Mouse (Mus musculus) liver, postnatal 0 days (tissue): Measurements from ENCODE around the gene Sulf2. TPM values are rescaled to one million over a fixed set of nuclear protein-coding genes. Genes with fewer than 3 reads are reported as not detected.

Source experiments
- ATAC-seq: fragments of 200-750 bp; cut with Nextera tagmentation; 2 replicates; pipeline ENCODE4 v1.8.0; 2017; ENCODE audit warnings: mild to moderate bottlenecking, moderate library complexity
- DNase-seq: peaks from one replicate; pipeline ENCODE4 v3.0.0-alpha.2; 2016
- H3K27ac ChIP-seq: fragments of 300-500 bp; sonication (generic); 2 replicates; pipeline ENCODE4 v1.5.1; 2014; ENCODE audit warnings: antibody characterized with exemption, moderate library complexity, mild to moderate bottlenecking, low read depth
- H3K27me3 ChIP-seq: fragments of 300-500 bp; sonication (generic); 2 replicates; pipeline ENCODE4 v1.6.1; 2014; ENCODE audit warnings: low read length, control low read depth, mixed read lengths; ENCODE audit not compliant: insufficient read depth
- H3K36me3 ChIP-seq: fragments of 300-500 bp; sonication (generic); replicated peaks from 2 replicates; pipeline ENCODE4 v1.6.1; 2014; ENCODE audit warnings: mild to moderate bottlenecking, control low read depth, low read length, moderate library complexity, mixed read lengths; ENCODE audit not compliant: insufficient read depth
- H3K4me1 ChIP-seq: fragments of 300-500 bp; sonication (generic); 2 replicates; pipeline ENCODE4 v1.6.1; 2014; ENCODE audit warnings: antibody characterized with exemption, mild to moderate bottlenecking, control low read depth; ENCODE audit not compliant: insufficient read depth
- H3K4me2 ChIP-seq: fragments of 300-500 bp; sonication (generic); 2 replicates; pipeline ENCODE4 v1.6.1; 2014; ENCODE audit warnings: low read depth, mild to moderate bottlenecking, low read length, moderate library complexity, mixed read lengths
- H3K4me3 ChIP-seq: fragments of 300-500 bp; sonication (generic); 2 replicates; pipeline ENCODE4 v1.5.1; 2014; ENCODE audit warnings: low read depth, low read length
- H3K9ac ChIP-seq: fragments of 300-500 bp; sonication (generic); replicated peaks from 2 replicates; pipeline ENCODE4 v1.6.1; 2014; ENCODE audit warnings: mild to moderate bottlenecking, moderate library complexity
- H3K9me3 ChIP-seq: fragments of 300-500 bp; sonication (generic); 2 replicates; pipeline ENCODE4 v1.6.1; 2016; ENCODE audit warnings: mild to moderate bottlenecking, control low read depth, low read length, mixed read lengths
- CTCF ChIP-seq: sonication (generic); IDR thresholded peaks from 2 replicates; pipeline ENCODE4 v1.5.1; 2016; ENCODE audit warnings: antibody characterized with exemption, low read depth
- EP300 ChIP-seq: IDR thresholded peaks from 2 replicates; pipeline ENCODE4 v1.6.1; 2016; ENCODE audit warnings: antibody characterized with exemption, low read depth, mild to moderate bottlenecking
- whole genome bisulfite sequencing: fragments of 180-500 bp; shearing (Covaris S2); extraction: QIAGEN DNeasy Blood & Tissue Kit; methylation state at CpG from one replicate; pipeline ENCODE4 v1.1.7; 2014; ENCODE audit not compliant: insufficient replicate concordance; 5-methylcytosine and 5-hydroxymethylcytosine counted together
- polyA plus RNA-seq: library from polyadenylated mRNA; unstranded; fragments of >200 nt; fragmentation: Nextera tagmentation; extraction: Ambion mirVana; gene quantifications from 2 replicates; pipeline ENCODE4 v1.2.1, GENCODE M21; 2015

Gene Sulf2
- polyA plus RNA-seq, 1 experiment from 2014 or later = 1.8 TPM

DNA sequence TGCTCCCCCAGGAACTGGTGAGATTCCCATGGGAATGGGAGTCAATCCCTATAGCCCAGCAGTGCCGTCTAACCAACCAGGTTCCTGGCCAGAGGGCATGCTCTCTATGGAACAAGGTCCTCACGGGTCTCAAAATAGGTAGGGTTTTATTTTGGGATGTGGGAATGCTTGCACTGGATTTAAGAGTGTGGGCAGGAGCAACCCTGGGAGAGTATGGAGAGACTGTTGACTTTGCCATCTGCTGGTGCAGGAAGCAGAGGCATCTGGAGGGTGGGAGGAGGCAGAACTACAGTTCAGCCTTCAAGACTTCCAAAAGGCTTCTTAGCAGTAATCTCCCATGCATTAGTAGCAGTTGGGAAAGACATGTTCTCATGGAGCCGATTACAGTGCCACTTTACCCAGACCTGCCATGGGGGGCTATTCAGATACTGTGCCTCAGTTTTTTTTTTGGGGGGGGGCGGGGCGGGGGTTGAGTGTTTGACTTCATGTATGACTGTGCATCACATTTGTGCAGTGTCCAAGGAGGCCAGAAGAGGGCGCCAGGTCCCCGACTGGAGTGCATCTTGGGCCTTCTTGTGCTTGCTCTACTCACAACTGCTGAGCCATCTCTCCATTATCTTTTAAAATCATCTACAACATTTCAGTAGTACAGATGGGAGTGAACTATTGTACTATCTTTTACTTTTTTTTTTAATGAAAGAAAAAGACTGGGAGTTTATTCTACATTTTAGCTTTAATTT, 95.6 kb downstream of the Sulf2 start:
- H3K27ac ChIP-seq = no peak overlapping the region
- ATAC-seq = no peak
- 77% methylated on average over 7 of the region's 7 CpGs for WGBS

DNA sequence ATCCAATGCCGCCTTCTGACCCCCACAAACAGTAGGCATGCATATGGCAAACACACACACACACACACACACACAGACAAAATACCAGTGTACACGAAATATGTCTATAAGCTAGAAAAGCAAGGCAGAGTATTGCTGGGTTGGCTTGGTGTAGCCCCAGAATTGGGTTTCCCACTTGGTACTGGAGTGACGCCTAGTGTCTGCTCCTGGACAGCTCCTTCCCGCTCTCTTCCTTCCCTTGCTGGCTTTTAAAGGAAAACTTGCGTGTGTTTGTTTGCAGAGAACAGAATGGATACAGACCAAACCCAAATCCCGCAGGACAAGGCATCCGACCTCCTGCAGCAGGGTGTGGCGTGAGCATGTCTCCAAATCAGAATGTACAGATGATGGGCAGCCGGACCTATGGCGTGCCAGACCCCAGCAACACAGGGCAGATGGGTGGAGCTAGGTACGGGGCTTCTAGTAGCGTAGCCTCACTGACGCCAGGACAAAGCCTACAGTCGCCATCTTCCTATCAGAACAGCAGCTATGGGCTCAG, 101.4 kb downstream of the Sulf2 start:
- no peak for ATAC-seq
- TF ChIP-seq CTCF = no peak
- no peak for TF ChIP-seq EP300
- WGBS = 86% methylated on average over 14 of the region's 14 CpGs

More for the DNA sequence above, 95.6 kb downstream of the Sulf2 start:
- Histone ChIP-seq H3K4me2 (no peak overlapping the region), H3K27me3 (no peaks in the 10 kb centered on the region), H3K36me3 (peaks cover 56% of the 10 kb centered on the region), H3K4me3 (no peak overlapping the region), H3K9me3 (no peaks in the 10 kb centered on the region), H3K4me1 (no peaks in the 10 kb centered on the region), H3K9ac (no peak overlapping the region)
- no peak for TF ChIP-seq EP300
- TF ChIP-seq CTCF = peak; percentile 56
- peak; percentile 65 for DNase-seq

DNA sequence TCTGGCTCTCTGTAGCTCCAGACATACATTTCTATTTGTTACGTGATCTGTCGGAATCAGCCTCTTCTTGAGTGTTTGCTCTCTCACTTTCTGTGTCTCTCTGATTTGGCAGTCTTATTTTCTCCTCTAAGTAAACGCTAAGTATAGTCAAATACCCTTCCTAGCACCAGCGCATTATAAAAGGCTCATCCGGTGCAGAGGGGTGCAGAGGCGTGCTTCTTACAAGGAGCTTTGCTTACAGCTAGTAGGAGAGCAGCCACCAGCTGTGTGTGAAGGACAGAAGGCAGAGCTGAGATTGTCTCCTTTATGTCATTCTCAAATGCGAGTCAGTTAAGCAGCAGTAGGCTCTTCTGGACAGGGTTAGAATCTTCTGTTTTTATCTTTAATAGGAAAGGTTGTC, 103.5 kb downstream of the Sulf2 start:
- WGBS = 88% methylated on average over 7 of the region's 7 CpGs
- DNase-seq (no peak), ATAC-seq (no peak)
- Histone ChIP-seq H3K27me3 (no peaks in the 10 kb centered on the region), H3K4me2 (no peak overlapping the region), H3K9ac (no peak overlapping the region), H3K27ac (no peak overlapping the region), H3K4me1 (no peaks in the 10 kb centered on the region), H3K4me3 (no peak overlapping the region), H3K9me3 (no peaks in the 10 kb centered on the region), H3K36me3 (peaks cover 74% of the 10 kb centered on the region)
- no peak for TF ChIP-seq EP300
- TF ChIP-seq CTCF = no peak

More for the DNA sequence above, 101.4 kb downstream of the Sulf2 start:
- H3K36me3 ChIP-seq = peaks cover 74% of the 10 kb centered on the region
- H3K4me3 ChIP-seq = no peak overlapping the region
- H3K27me3 ChIP-seq = no peaks in the 10 kb centered on the region
- DNase-seq = no peak
- no peaks in the 10 kb centered on the region for H3K9me3 ChIP-seq
- H3K27ac ChIP-seq = no peak overlapping the region
- H3K9ac ChIP-seq = no peak overlapping the region
- H3K4me1 ChIP-seq = no peaks in the 10 kb centered on the region
- no peak overlapping the region for H3K4me2 ChIP-seq

DNA sequence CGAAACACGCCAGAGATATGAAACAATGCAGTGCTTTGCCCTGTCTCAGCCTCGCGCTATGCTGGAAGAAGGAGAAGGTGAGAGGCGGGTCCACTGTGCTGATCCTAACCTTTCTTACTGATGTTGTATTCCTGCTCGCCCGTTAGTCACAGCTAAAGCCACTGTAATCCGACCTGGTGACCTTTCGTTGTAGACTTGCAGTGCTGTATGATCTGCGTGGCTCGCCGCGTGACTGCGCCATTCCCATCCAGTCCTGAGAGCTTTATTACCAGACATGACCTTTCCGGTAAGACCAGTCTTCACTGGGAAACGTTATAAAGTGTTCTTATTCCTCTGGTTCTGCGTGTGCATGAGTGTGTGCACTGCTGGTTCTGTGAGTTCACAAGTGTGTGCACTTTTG, 104.0 kb downstream of the Sulf2 start:
- no peaks in the 10 kb centered on the region for H3K27me3 ChIP-seq
- no peak for TF ChIP-seq EP300
- no peak for TF ChIP-seq CTCF

DNA sequence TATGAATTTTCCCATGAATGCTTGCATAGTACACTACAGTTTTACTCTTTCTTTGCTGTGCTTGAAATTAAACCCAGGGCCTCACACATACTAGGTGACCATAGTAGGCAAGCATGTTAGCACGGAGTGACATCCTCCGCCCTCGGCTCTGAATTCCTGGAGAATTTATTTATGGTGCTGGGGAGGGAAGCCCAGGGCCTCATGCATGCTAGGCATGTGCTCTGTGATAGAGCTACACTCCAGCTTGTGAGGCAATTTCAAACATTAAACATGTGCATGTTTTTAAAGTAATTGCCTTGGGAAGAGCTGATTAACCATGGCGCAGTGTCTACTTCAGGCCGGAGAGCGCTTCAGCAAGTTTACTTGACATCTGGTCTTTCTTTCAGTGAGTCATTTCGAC, 106.6 kb downstream of the Sulf2 start:
- DNase-seq = no peak
- ATAC-seq = no peak
- no peak for TF ChIP-seq EP300
- no peak for TF ChIP-seq CTCF
- Histone ChIP-seq H3K4me3 (no peak overlapping the region), H3K9ac (no peak overlapping the region), H3K4me1 (peaks cover 14% of the 10 kb centered on the region; the same call in 1 of the 2 replicates), H3K4me2 (no peak overlapping the region), H3K9me3 (no peaks in the 10 kb centered on the region), H3K36me3 (peaks cover 56% of the 10 kb centered on the region), H3K27me3 (no peaks in the 10 kb centered on the region), H3K27ac (no peak overlapping the region)
- WGBS = 87% methylated on average over 7 of the region's 7 CpGs

More for the DNA sequence above, 104.0 kb downstream of the Sulf2 start:
- H3K4me1 ChIP-seq = no peaks in the 10 kb centered on the region
- peaks cover 72% of the 10 kb centered on the region for H3K36me3 ChIP-seq
- WGBS = 86% methylated on average over 17 of the region's 17 CpGs
- H3K27ac ChIP-seq = no peak overlapping the region
- no peaks in the 10 kb centered on the region for H3K9me3 ChIP-seq
- no peak overlapping the region for H3K4me2 ChIP-seq
- H3K4me3 ChIP-seq = no peak overlapping the region
- H3K9ac ChIP-seq = no peak overlapping the region
- ATAC-seq (no peak), DNase-seq (no peak)

DNA sequence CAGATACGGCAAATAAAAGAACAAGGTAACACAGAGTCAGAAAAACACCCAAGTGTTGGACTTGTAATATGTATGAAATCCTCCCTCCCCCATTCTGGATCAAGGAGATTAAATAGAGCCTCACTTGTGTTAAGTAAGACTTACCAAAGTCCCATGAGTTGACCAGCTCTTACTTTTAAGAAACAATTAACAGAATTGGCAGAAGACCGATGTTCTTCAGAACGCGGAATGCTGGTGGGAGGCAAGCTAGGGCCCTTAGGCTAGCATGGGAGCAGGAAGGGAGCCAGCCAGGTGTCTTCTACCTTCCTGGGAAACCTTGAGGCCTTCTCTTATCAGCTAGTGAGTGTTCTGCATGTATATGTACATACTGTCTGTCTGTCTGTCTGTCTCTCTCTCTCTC, 107.5 kb downstream of the Sulf2 start:
- WGBS = 97% methylated on average over 4 of the region's 4 CpGs
- Histone ChIP-seq H3K9me3 (no peaks in the 10 kb centered on the region), H3K4me3 (no peak overlapping the region), H3K27me3 (no peaks in the 10 kb centered on the region), H3K27ac (no peak overlapping the region), H3K4me1 (peaks cover 14% of the 10 kb centered on the region; the same call in 1 of the 2 replicates), H3K9ac (no peak overlapping the region), H3K4me2 (no peak overlapping the region), H3K36me3 (peaks cover 50% of the 10 kb centered on the region)
- DNase-seq = no peak
- TF ChIP-seq EP300 = no peak
- TF ChIP-seq CTCF = no peak
- ATAC-seq = no peak
